Mouse (Mus musculus): ENCODE measurements around the gene Kmt2d. TPM values are rescaled to one million over a fixed set of nuclear protein-coding genes. Genes with fewer than 3 reads are reported as not detected.

Kmt2d gene
- polyA plus RNA-seq, 1 experiment from 2014 or later = 16.0 TPM

- Histone ChIP-seq H3K27me3 (ENCODE audit: control insufficient read depth, insufficient read depth, low read length) (peaks cover 48% of the 10 kb centered on the region), H3K9me3 (ENCODE audit: control insufficient read depth, low read length) (no peaks in the 10 kb centered on the region), H3K4me3 (replicated peaks; ENCODE audit: low read depth, low read length) (no peak overlapping the region), H3K4me2 (ENCODE audit: low read length) (no peak overlapping the region), H3K36me3 (ENCODE audit: control insufficient read depth, insufficient read depth, low read length) (no peaks in the 10 kb centered on the region), H3K9ac (replicated peaks; ENCODE audit: low read length) (no peak overlapping the region), H3K4me1 (ENCODE audit: control insufficient read depth, insufficient read depth, low read length) (peaks cover 20% of the 10 kb centered on the region; the same call in 1 of the 2 replicates), H3K27ac (replicated peaks; ENCODE audit: low read depth, low read length) (no peak overlapping the region)
- ATAC-seq (ENCODE audit: low FRiP score, low TSS enrichment) (no peak), DNase-seq (peak; percentile 85)
- WGBS = 40% methylated on average over 6 of the region's 6 CpGs
Observed at GRCm38 (mm10) chr15:98891907-98892606, 21.1 kb upstream of the Kmt2d start.

- Histone ChIP-seq H3K4me1 (ENCODE audit: control insufficient read depth, insufficient read depth, low read length) (peaks cover 20% of the 10 kb centered on the region; the same call in 1 of the 2 replicates), H3K27me3 (ENCODE audit: control insufficient read depth, insufficient read depth, low read length) (peaks cover 40% of the 10 kb centered on the region), H3K27ac (replicated peaks; ENCODE audit: low read depth, low read length) (no peak overlapping the region), H3K9ac (replicated peaks; ENCODE audit: low read length) (no peak overlapping the region), H3K4me2 (ENCODE audit: low read length) (no peak overlapping the region), H3K4me3 (replicated peaks; ENCODE audit: low read depth, low read length) (no peak overlapping the region), H3K36me3 (ENCODE audit: control insufficient read depth, insufficient read depth, low read length) (no peaks in the 10 kb centered on the region), H3K9me3 (ENCODE audit: control insufficient read depth, low read length) (no peaks in the 10 kb centered on the region)
- 12% methylated on average over 19 of the region's 19 CpGs for WGBS
- DNase-seq = no peak
- no peak for ATAC-seq (ENCODE audit: low FRiP score, low TSS enrichment)
Observed at GRCm38 (mm10) chr15:98891198-98891742, 20.3 kb upstream of the Kmt2d start.

- no peak overlapping the region for H3K4me2 ChIP-seq (ENCODE audit: low read length)
- no peak overlapping the region for H3K9ac ChIP-seq (replicated peaks; ENCODE audit: low read length)
- no peaks in the 10 kb centered on the region for H3K9me3 ChIP-seq (ENCODE audit: control insufficient read depth, low read length)
- DNase-seq (no peak), ATAC-seq (ENCODE audit: low FRiP score, low TSS enrichment) (no peak)
- H3K27ac ChIP-seq (replicated peaks; ENCODE audit: low read depth, low read length) = no peak overlapping the region
- H3K4me1 ChIP-seq (ENCODE audit: control insufficient read depth, insufficient read depth, low read length) = no peaks in the 10 kb centered on the region
- 89% methylated on average over 7 of the region's 7 CpGs for WGBS
- H3K4me3 ChIP-seq (replicated peaks; ENCODE audit: low read depth, low read length) = no peak overlapping the region
- no peaks in the 10 kb centered on the region for H3K36me3 ChIP-seq (ENCODE audit: control insufficient read depth, insufficient read depth, low read length)
- H3K27me3 ChIP-seq (ENCODE audit: control insufficient read depth, insufficient read depth, low read length) = peaks cover 2% of the 10 kb centered on the region; the same call in 1 of the 2 replicates
Observed at GRCm38 (mm10) chr15:98887526-98887925, 16.5 kb upstream of the Kmt2d start.

- Histone ChIP-seq H3K4me2 (ENCODE audit: low read length) (no peak overlapping the region), H3K27ac (replicated peaks; ENCODE audit: low read depth, low read length) (no peak overlapping the region), H3K4me3 (replicated peaks; ENCODE audit: low read depth, low read length) (no peak overlapping the region), H3K4me1 (ENCODE audit: control insufficient read depth, insufficient read depth, low read length) (0 out of 2 replicates have a peak, but pooled peaks cover under 1% of the 10 kb centered on the region), H3K9me3 (ENCODE audit: control insufficient read depth, low read length) (no peaks in the 10 kb centered on the region), H3K27me3 (ENCODE audit: control insufficient read depth, insufficient read depth, low read length) (no peaks in the 10 kb centered on the region), H3K9ac (replicated peaks; ENCODE audit: low read length) (no peak overlapping the region), H3K36me3 (ENCODE audit: control insufficient read depth, insufficient read depth, low read length) (no peaks in the 10 kb centered on the region)
- no peak for ATAC-seq (ENCODE audit: low FRiP score, low TSS enrichment)
- no peak for DNase-seq
- 62% methylated on average over 8 of the region's 8 CpGs for WGBS
Observed at GRCm38 (mm10) chr15:98886667-98887387, 15.8 kb upstream of the Kmt2d start.

GRCm38 (mm10) chr15:98884106-98884505 lies 13.1 kb upstream of the Kmt2d start:
- Histone ChIP-seq H3K9me3 (ENCODE audit: control insufficient read depth, low read length) (no peaks in the 10 kb centered on the region), H3K9ac (replicated peaks; ENCODE audit: low read length) (no peak overlapping the region), H3K27ac (replicated peaks; ENCODE audit: low read depth, low read length) (no peak overlapping the region), H3K36me3 (ENCODE audit: control insufficient read depth, insufficient read depth, low read length) (no peaks in the 10 kb centered on the region), H3K27me3 (ENCODE audit: control insufficient read depth, insufficient read depth, low read length) (no peaks in the 10 kb centered on the region), H3K4me1 (ENCODE audit: control insufficient read depth, insufficient read depth, low read length) (peaks cover 11% of the 10 kb centered on the region), H3K4me3 (replicated peaks; ENCODE audit: low read depth, low read length) (no peak overlapping the region), H3K4me2 (ENCODE audit: low read length) (no peak overlapping the region)
- no peak for DNase-seq
- ATAC-seq (ENCODE audit: low FRiP score, low TSS enrichment) = no peak
- 81% methylated on average over 1 of the region's 1 CpGs for WGBS

GRCm38 (mm10) chr15:98883661-98884060 lies 12.7 kb upstream of the Kmt2d start:
- no peak overlapping the region for H3K9ac ChIP-seq (replicated peaks; ENCODE audit: low read length)
- no peaks in the 10 kb centered on the region for H3K9me3 ChIP-seq (ENCODE audit: control insufficient read depth, low read length)
- no peak overlapping the region for H3K4me3 ChIP-seq (replicated peaks; ENCODE audit: low read depth, low read length)
- peaks cover 11% of the 10 kb centered on the region for H3K4me1 ChIP-seq (ENCODE audit: control insufficient read depth, insufficient read depth, low read length)
- H3K27me3 ChIP-seq (ENCODE audit: control insufficient read depth, insufficient read depth, low read length) = no peaks in the 10 kb centered on the region
- H3K27ac ChIP-seq (replicated peaks; ENCODE audit: low read depth, low read length) = no peak overlapping the region
- H3K36me3 ChIP-seq (ENCODE audit: control insufficient read depth, insufficient read depth, low read length) = no peaks in the 10 kb centered on the region
- ATAC-seq (ENCODE audit: low FRiP score, low TSS enrichment) = no peak
- DNase-seq = no peak
- no peak overlapping the region for H3K4me2 ChIP-seq (ENCODE audit: low read length)

- peak; percentile 43 for ATAC-seq (ENCODE audit: low FRiP score, low TSS enrichment)
Observed at GRCm38 (mm10) chr15:98881656-98882008, 10.6 kb upstream of the Kmt2d start.

GRCm38 (mm10) chr15:98880978-98881655 lies 10.1 kb upstream of the Kmt2d start:
- peak overlapping the region; percentile 61 for H3K9ac ChIP-seq (replicated peaks; ENCODE audit: low read length)
- DNase-seq (peak; percentile 97), ATAC-seq (ENCODE audit: low FRiP score, low TSS enrichment) (peak; percentile 97)
- H3K4me2 ChIP-seq (ENCODE audit: low read length) = peak overlapping the region; percentile 75
- H3K4me3 ChIP-seq (replicated peaks; ENCODE audit: low read depth, low read length) = peak overlapping the region; percentile 63
- no peaks in the 10 kb centered on the region for H3K9me3 ChIP-seq (ENCODE audit: control insufficient read depth, low read length)
- H3K36me3 ChIP-seq (ENCODE audit: control insufficient read depth, insufficient read depth, low read length) = peaks cover 4% of the 10 kb centered on the region
- no peaks in the 10 kb centered on the region for H3K27me3 ChIP-seq (ENCODE audit: control insufficient read depth, insufficient read depth, low read length)
- peaks cover 11% of the 10 kb centered on the region for H3K4me1 ChIP-seq (ENCODE audit: control insufficient read depth, insufficient read depth, low read length)
- peak overlapping the region; percentile 80 for H3K27ac ChIP-seq (replicated peaks; ENCODE audit: low read depth, low read length)
- under 1% methylated on average over 48 of the region's 48 CpGs for WGBS

More at GRCm38 (mm10) chr15:98881656-98882008, 10.6 kb upstream of the Kmt2d start:
- peaks cover 11% of the 10 kb centered on the region for H3K4me1 ChIP-seq (ENCODE audit: control insufficient read depth, insufficient read depth, low read length)
- H3K4me3 ChIP-seq (replicated peaks; ENCODE audit: low read depth, low read length) = peak overlapping the region; percentile 63; the same call in 1 of the 2 replicates
- H3K9ac ChIP-seq (replicated peaks; ENCODE audit: low read length) = no peak overlapping the region
- DNase-seq = no peak
- H3K9me3 ChIP-seq (ENCODE audit: control insufficient read depth, low read length) = no peaks in the 10 kb centered on the region
- H3K4me2 ChIP-seq (ENCODE audit: low read length) = peak overlapping the region; percentile 75
- no peaks in the 10 kb centered on the region for H3K27me3 ChIP-seq (ENCODE audit: control insufficient read depth, insufficient read depth, low read length)
- peaks cover 4% of the 10 kb centered on the region for H3K36me3 ChIP-seq (ENCODE audit: control insufficient read depth, insufficient read depth, low read length)
- 4% methylated on average over 5 of the region's 5 CpGs for WGBS
- peak overlapping the region; percentile 80 for H3K27ac ChIP-seq (replicated peaks; ENCODE audit: low read depth, low read length)

Measured in midbrain, embryonic 14.5 days (tissue).